Mouse (Mus musculus): ENCODE measurements around the gene Suclg2. TPM values are rescaled to one million over a fixed set of nuclear protein-coding genes. Genes with fewer than 3 reads are reported as not detected.
"Not testable (repeated sequence)": the region's sequence is repeated elsewhere in the genome, so short reads cannot be mapped to it uniquely, and the experiment has no call there.

Suclg2 gene
- total RNA-seq, 2 experiments from 2014 or later = 48.5 to 111 TPM

GRCm38 (mm10) chr6:95637416-95637815 lies 81.2 kb downstream of the Suclg2 start:
- ATAC-seq (replicated peaks; ENCODE audit: poor library complexity, severe bottlenecking) = no peak

GRCm38 (mm10) chr6:95635411-95635810 lies 83.2 kb downstream of the Suclg2 start:
- ATAC-seq (replicated peaks; ENCODE audit: poor library complexity, severe bottlenecking) = no peak

GRCm38 (mm10) chr6:95629071-95629470 lies 89.5 kb downstream of the Suclg2 start:
- no peak for ATAC-seq (replicated peaks; ENCODE audit: poor library complexity, severe bottlenecking)

- ATAC-seq (replicated peaks; ENCODE audit: poor library complexity, severe bottlenecking) = no peak
Observed at GRCm38 (mm10) chr6:95621821-95622220, 96.8 kb downstream of the Suclg2 start.

- ATAC-seq (replicated peaks; ENCODE audit: poor library complexity, severe bottlenecking) = no peak
Observed at GRCm38 (mm10) chr6:95620804-95621203, 97.8 kb downstream of the Suclg2 start.

- no peak for ATAC-seq (replicated peaks; ENCODE audit: poor library complexity, severe bottlenecking)
Observed at GRCm38 (mm10) chr6:95619817-95620216, 98.8 kb downstream of the Suclg2 start.

- ATAC-seq (replicated peaks; ENCODE audit: poor library complexity, severe bottlenecking) = no peak
Observed at GRCm38 (mm10) chr6:95618434-95618833, 100.2 kb downstream of the Suclg2 start.

- no peak for ATAC-seq (replicated peaks; ENCODE audit: poor library complexity, severe bottlenecking)
Observed at GRCm38 (mm10) chr6:95613228-95613627, 105.4 kb downstream of the Suclg2 start.

GRCm38 (mm10) chr6:95612412-95613022 lies 106.1 kb downstream of the Suclg2 start:
- no peak for ATAC-seq (replicated peaks; ENCODE audit: poor library complexity, severe bottlenecking)

GRCm38 (mm10) chr6:95611059-95611458 lies 107.5 kb downstream of the Suclg2 start:
- peak; percentile 88 for ATAC-seq (replicated peaks; ENCODE audit: poor library complexity, severe bottlenecking)

GRCm38 (mm10) chr6:95608123-95608522 lies 110.5 kb downstream of the Suclg2 start:
- no peak for ATAC-seq (replicated peaks; ENCODE audit: poor library complexity, severe bottlenecking)

- not testable (repeated sequence) for ATAC-seq (replicated peaks; ENCODE audit: poor library complexity, severe bottlenecking)
Observed at GRCm38 (mm10) chr6:95600731-95601130, 117.9 kb downstream of the Suclg2 start.

GRCm38 (mm10) chr6:95596766-95597750 lies 121.5 kb downstream of the Suclg2 start:
- ATAC-seq (replicated peaks; ENCODE audit: poor library complexity, severe bottlenecking) = no peak

GRCm38 (mm10) chr6:95595852-95596251 lies 122.7 kb downstream of the Suclg2 start:
- no peak for ATAC-seq (replicated peaks; ENCODE audit: poor library complexity, severe bottlenecking)

GRCm38 (mm10) chr6:95594239-95594638 lies 124.4 kb downstream of the Suclg2 start:
- ATAC-seq (replicated peaks; ENCODE audit: poor library complexity, severe bottlenecking) = no peak

GRCm38 (mm10) chr6:95592396-95592795 lies 126.2 kb downstream of the Suclg2 start:
- ATAC-seq (replicated peaks; ENCODE audit: poor library complexity, severe bottlenecking) = no peak

- no peak for ATAC-seq (replicated peaks; ENCODE audit: poor library complexity, severe bottlenecking)
Observed at GRCm38 (mm10) chr6:95590463-95590862, 128.1 kb downstream of the Suclg2 start.

- no peak for ATAC-seq (replicated peaks; ENCODE audit: poor library complexity, severe bottlenecking)
Observed at GRCm38 (mm10) chr6:95587108-95587796, 131.3 kb downstream of the Suclg2 start.

GRCm38 (mm10) chr6:95581893-95582292 lies 136.7 kb downstream of the Suclg2 start:
- no peak for ATAC-seq (replicated peaks; ENCODE audit: poor library complexity, severe bottlenecking)

GRCm38 (mm10) chr6:95579792-95580191 lies 138.8 kb downstream of the Suclg2 start:
- ATAC-seq (replicated peaks; ENCODE audit: poor library complexity, severe bottlenecking) = no peak

GRCm38 (mm10) chr6:95575531-95575930 lies 143.1 kb downstream of the Suclg2 start:
- ATAC-seq (replicated peaks; ENCODE audit: poor library complexity, severe bottlenecking) = no peak
